Mouse (Mus musculus) ES-Bruce4 (cell line): ENCODE results near the gene Glyctk. TPM values are rescaled to one million over a fixed set of nuclear protein-coding genes. Genes with fewer than 3 reads are reported as not detected.

ENCODE experiments used
- H3K27ac ChIP-seq: 2 replicates; pipeline ENCODE4 v1.5.1; 2012; ENCODE audit warnings: low read length, inconsistent platforms; ENCODE audit not compliant: insufficient read depth
- H3K27me3 ChIP-seq: 2 replicates; pipeline ENCODE4 v1.6.1; 2012; ENCODE audit warnings: mild to moderate bottlenecking, low read length, inconsistent platforms; ENCODE audit not compliant: control insufficient read depth, poor library complexity, insufficient read depth, severe bottlenecking
- H3K36me3 ChIP-seq: 2 replicates; pipeline ENCODE4 v1.6.1; 2012; ENCODE audit warnings: inconsistent platforms, mild to moderate bottlenecking, low read length, moderate library complexity; ENCODE audit not compliant: control insufficient read depth, poor library complexity, insufficient read depth, severe bottlenecking
- H3K4me1 ChIP-seq: one replicate; pipeline ENCODE4 v1.8.1; 2011; ENCODE audit warnings: low read length; ENCODE audit not compliant: control insufficient read depth, insufficient read depth
- H3K4me3 ChIP-seq: 2 replicates; pipeline ENCODE4 v1.5.1; 2011; ENCODE audit warnings: low read depth, mild to moderate bottlenecking, low read length
- H3K9ac ChIP-seq: 2 replicates; pipeline ENCODE4 v1.6.1; 2012; ENCODE audit warnings: low read depth, mild to moderate bottlenecking, inconsistent platforms; ENCODE audit not compliant: poor library complexity, severe bottlenecking
- H3K9me3 ChIP-seq: replicated peaks from 2 replicates; pipeline ENCODE4 v1.6.1; 2012; ENCODE audit warnings: mild to moderate bottlenecking, low read length, inconsistent platforms; ENCODE audit not compliant: control insufficient read depth, poor library complexity, insufficient read depth, severe bottlenecking
- CTCF ChIP-seq: IDR thresholded peaks from one replicate; pipeline ENCODE4 v1.8.1; 2011; ENCODE audit warnings: low read depth, low read length
- EP300 ChIP-seq: IDR thresholded peaks from 2 replicates; pipeline ENCODE4 v1.6.1; 2011; ENCODE audit warnings: low read depth, low read length; ENCODE audit not compliant: insufficient read depth
- POLR2A ChIP-seq: IDR thresholded peaks from one replicate; pipeline ENCODE4 v1.8.1; 2011; ENCODE audit warnings: low read length; ENCODE audit not compliant: insufficient read depth
- polyA plus RNA-seq: library from polyadenylated mRNA; stranded (reverse); fragments of >200 nt; gene quantifications from 2 replicates; pipeline ENCODE4 v1.2.4, GENCODE M21; 2011; ENCODE audit warnings: low read depth; ENCODE audit not compliant: missing spikeins, insufficient read depth, insufficient read length

Glyctk gene
- polyA plus RNA-seq, 1 experiment: 1.1 TPM

DNA sequence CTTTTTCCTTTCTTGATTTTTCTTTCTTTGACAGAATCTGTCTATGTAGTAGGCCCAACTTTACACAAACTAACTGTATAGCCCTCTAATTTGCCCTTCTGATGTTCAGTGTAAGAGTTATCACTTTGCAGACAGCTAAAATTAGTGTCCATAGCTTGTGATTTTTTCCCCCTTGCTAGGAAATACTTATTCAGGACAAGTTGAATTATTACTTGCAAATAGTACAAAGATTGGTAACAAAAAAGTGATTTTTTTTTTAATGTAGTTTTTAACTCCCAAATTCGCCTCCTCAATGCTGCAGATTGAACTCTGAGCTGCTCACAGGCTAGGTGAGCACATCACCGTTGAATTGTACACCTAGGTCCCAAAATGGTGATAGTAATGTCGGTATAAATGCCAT lies 22.0 kb upstream of the Glyctk start:
- Histone ChIP-seq H3K4me3 (no peak overlapping the region), H3K27me3 (no peaks in the 10 kb centered on the region), H3K9ac (no peak overlapping the region), H3K4me1 (peaks cover 6% of the 10 kb centered on the region), H3K9me3 (no peaks in the 10 kb centered on the region), H3K36me3 (peaks cover 80% of the 10 kb centered on the region), H3K27ac (no peak overlapping the region)
- TF ChIP-seq EP300: no peak
- TF ChIP-seq CTCF: no peak
- no peak for TF ChIP-seq POLR2A

DNA sequence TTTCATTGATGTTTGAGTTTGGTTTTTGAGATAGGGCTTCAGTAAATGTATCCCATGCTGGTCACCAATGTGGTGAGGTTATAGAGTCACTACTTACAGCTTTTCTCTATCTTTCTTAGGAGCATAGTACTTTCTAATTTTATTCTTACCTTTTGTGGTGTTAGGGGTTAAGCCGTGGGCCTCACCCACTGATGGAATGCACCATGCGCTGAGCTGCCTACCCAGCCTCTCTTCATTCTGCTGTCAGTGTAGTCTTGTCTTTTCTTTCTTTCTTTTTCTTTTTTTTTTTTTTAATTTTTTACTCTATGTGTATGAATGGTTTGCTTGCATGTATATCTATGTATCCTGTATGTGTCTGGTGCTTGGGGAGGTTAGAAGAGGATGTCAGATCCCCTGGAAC lies 21.5 kb upstream of the Glyctk start:
- no peaks in the 10 kb centered on the region for H3K9me3 ChIP-seq
- peaks cover 6% of the 10 kb centered on the region for H3K4me1 ChIP-seq
- H3K27ac ChIP-seq: no peak overlapping the region
- TF ChIP-seq POLR2A: no peak
- TF ChIP-seq CTCF: no peak
- TF ChIP-seq EP300: no peak
- peaks cover 77% of the 10 kb centered on the region for H3K36me3 ChIP-seq
- H3K4me3 ChIP-seq: no peak overlapping the region
- H3K9ac ChIP-seq: no peak overlapping the region
- H3K27me3 ChIP-seq: no peaks in the 10 kb centered on the region

GRCm38 (mm10) chr9:106177799-106178198 lies 19.9 kb upstream of the Glyctk start:
- Histone ChIP-seq H3K9me3 (no peaks in the 10 kb centered on the region), H3K4me1 (peaks cover 4% of the 10 kb centered on the region), H3K4me3 (no peak overlapping the region), H3K9ac (no peak overlapping the region), H3K27ac (no peak overlapping the region), H3K27me3 (no peaks in the 10 kb centered on the region), H3K36me3 (peaks cover 65% of the 10 kb centered on the region)
- no peak for TF ChIP-seq POLR2A
- no peak for TF ChIP-seq EP300
- no peak for TF ChIP-seq CTCF

DNA sequence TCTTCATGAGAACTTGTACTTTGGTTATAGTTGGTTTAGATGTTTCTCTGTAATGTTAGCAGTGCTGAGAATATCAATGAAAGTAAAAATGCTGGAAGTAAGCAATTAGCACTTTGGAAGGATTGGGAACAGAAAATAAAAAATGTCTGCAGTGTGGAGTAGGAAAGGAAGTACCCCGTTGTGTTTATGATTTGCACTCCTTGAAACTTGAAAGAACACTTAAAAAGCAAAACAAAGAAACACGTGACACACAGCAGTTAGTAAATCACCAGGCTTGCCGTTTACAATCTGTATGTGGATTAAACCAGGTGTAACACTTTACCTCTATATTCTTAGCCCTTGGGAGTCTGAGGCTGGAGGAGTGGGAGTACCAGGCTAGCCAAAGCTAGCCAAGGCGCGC lies 18.8 kb upstream of the Glyctk start:
- no peak for TF ChIP-seq CTCF
- TF ChIP-seq POLR2A: no peak
- TF ChIP-seq EP300: no peak
- H3K36me3 ChIP-seq: peaks cover 57% of the 10 kb centered on the region
- no peak overlapping the region for H3K27ac ChIP-seq

GRCm38 (mm10) chr9:106175552-106176200 lies 17.7 kb upstream of the Glyctk start:
- peaks cover 46% of the 10 kb centered on the region for H3K36me3 ChIP-seq
- TF ChIP-seq EP300 (no peak), POLR2A (no peak), CTCF (no peak)

More for the DNA sequence above, 18.8 kb upstream of the Glyctk start:
- Histone ChIP-seq H3K4me1 (peaks cover 4% of the 10 kb centered on the region), H3K9ac (no peak overlapping the region), H3K27me3 (no peaks in the 10 kb centered on the region), H3K4me3 (no peak overlapping the region), H3K9me3 (no peaks in the 10 kb centered on the region)

DNA sequence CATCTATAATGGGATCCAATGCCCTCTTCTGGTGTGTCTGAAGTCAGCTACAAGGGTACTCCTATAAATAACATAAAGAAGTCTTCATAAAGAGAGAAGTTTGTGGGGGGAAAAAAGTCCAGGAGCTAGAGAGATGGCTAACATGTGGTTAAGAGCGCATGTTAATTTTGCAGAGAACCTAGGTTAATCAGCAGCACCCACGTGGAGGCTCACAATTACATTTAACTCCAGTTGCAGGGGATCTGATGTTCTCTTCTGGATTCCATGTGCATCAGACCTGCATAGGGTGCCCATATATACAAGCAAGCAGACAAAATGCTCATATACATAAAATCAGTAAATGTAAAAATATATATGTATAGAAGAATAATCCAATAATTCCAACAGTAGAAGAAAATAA lies 15.4 kb upstream of the Glyctk start:
- peak overlapping the region; percentile 90 for H3K9ac ChIP-seq
- peaks cover 25% of the 10 kb centered on the region for H3K36me3 ChIP-seq
- TF ChIP-seq CTCF (no peak), POLR2A (no peak), EP300 (no peak)
- no peak overlapping the region for H3K4me3 ChIP-seq
- no peaks in the 10 kb centered on the region for H3K9me3 ChIP-seq
- H3K27me3 ChIP-seq: no peaks in the 10 kb centered on the region
- H3K4me1 ChIP-seq: peaks cover 2% of the 10 kb centered on the region
- no peak overlapping the region for H3K27ac ChIP-seq

More at GRCm38 (mm10) chr9:106175552-106176200, 17.7 kb upstream of the Glyctk start:
- Histone ChIP-seq H3K4me3 (no peak overlapping the region), H3K4me1 (peaks cover 4% of the 10 kb centered on the region), H3K27me3 (no peaks in the 10 kb centered on the region), H3K9me3 (no peaks in the 10 kb centered on the region), H3K9ac (no peak overlapping the region), H3K27ac (no peak overlapping the region)
